Mouse (Mus musculus) heart, postnatal 0 days (tissue): ENCODE measurements around the gene Cdc42ep3.

Source experiments
- CTCF ChIP-seq: IDR thresholded peaks from 2 replicates; pipeline ENCODE4 v1.5.1; 2016; ENCODE audit warnings: antibody characterized with exemption, control low read depth, low read depth
- EP300 ChIP-seq: IDR thresholded peaks from 2 replicates; pipeline ENCODE4 v1.6.1; 2016; ENCODE audit warnings: antibody characterized with exemption, low read depth

DNA sequence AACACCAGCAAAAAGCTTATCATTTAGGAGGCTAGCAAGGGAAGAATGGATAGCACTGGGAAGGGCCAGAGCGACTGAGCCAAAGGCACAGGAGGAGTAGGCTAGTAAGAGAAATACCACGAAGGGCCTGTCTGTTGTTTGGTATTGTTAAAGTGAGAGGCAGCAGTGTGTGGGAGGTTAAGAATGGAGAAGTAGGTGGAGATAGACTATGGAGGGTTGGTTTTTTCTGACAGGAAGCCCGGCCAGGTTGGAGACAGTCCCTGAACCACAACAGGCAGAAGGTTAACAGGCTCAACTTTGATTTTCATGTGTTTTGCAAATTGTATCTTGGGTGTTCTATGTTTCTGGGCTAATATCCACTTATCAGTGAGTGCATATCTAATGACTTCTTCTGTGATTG lies 26.6 kb upstream of the Cdc42ep3 start:
- TF ChIP-seq CTCF (no peak), EP300 (no peak)
